Comparison of ENCODE assay signal across 9 mouse cellular contexts in genomic region chr15:103313495-103314095, GRCm38 (mm10). TPM values are rescaled to one million over a fixed set of nuclear protein-coding genes. Genes with fewer than 3 reads are reported as not detected.
DNase-seq lines count a peak whose midpoint lies in the region; ATAC-seq and TF ChIP-seq lines count a peak whose summit lies in the region.
"Had no signal": no experiment of that assay in that cellular context is flagged by ENCODE, and none has a peak within 500 bp of the region (broad histone marks: within the 10 kb centered on the region; RNA-seq: fewer than 3 reads in every experiment).

No protein-coding gene starts in this region.

- ATAC-seq in lung, embryonic 15.5 days (ENCODE audit: borderline replicate concordance, extremely low read depth, low FRiP score, low TSS enrichment), result no peak

- H3K27me3 ChIP-seq in heart, adult 2 months (ENCODE audit: control insufficient read depth, insufficient read depth, low read length), result no peaks in the 10 kb centered on the region
- H3K27me3 ChIP-seq in kidney, adult 2 months (replicated peaks; ENCODE audit: control insufficient read depth, insufficient read depth, low read length), result no peaks in the 10 kb centered on the region
- H3K27me3 ChIP-seq in lung, embryonic 15.5 days, result peaks cover 6% of the 10 kb centered on the region; the same call in 1 of the 2 replicates

- H3K9ac ChIP-seq in heart, adult 2 months (ENCODE audit: low read depth, low read length), result peak overlapping the region; percentile 31; the same call in 1 of the 2 replicates
- H3K9ac ChIP-seq in lung, embryonic 15.5 days, result 0 out of 2 replicates have a peak overlapping the region, but pooled peaks have one; percentile 8

- H3K36me3 ChIP-seq in heart, adult 2 months (ENCODE audit: control insufficient read depth, insufficient read depth, low read length), result no peaks in the 10 kb centered on the region
- H3K36me3 ChIP-seq in kidney, adult 2 months (ENCODE audit: control insufficient read depth, insufficient read depth, low read length), result no peaks in the 10 kb centered on the region
- peaks cover 8% of the 10 kb centered on the region; the same call in 1 of the 2 replicates for H3K36me3 ChIP-seq in lung, embryonic 15.5 days

- H3K27ac ChIP-seq in heart, adult 2 months, result no peak overlapping the region
- H3K27ac ChIP-seq in kidney, adult 2 months (ENCODE audit: insufficient read depth, low read depth, low read length), result no peak overlapping the region
- no peak overlapping the region for H3K27ac ChIP-seq in lung, embryonic 15.5 days

- no peak overlapping the region for H3K4me3 ChIP-seq in heart, adult 2 months
- no peak overlapping the region for H3K4me3 ChIP-seq in kidney, adult 2 months (ENCODE audit: insufficient read depth, low read depth, low read length)
- no peak overlapping the region for H3K4me3 ChIP-seq in lung, embryonic 15.5 days

- intact Hi-C loops in heart, adult 2 months (cut with DNase I), result no loop called here

- peak overlapping the region; percentile 69 for H3K4me2 ChIP-seq in lung, embryonic 15.5 days

- peak; percentile 48 for DNase-seq in urinary bladder, postnatal 14 days (ENCODE audit: low spot score)
- no peak for DNase-seq in urinary bladder, postnatal 10 days (ENCODE audit: low spot score)
- DNase-seq in cerebellum, adult 9-10 months, result peak; percentile 76
- DNase-seq in heart, adult 2 months, result peak in 1 of 2 experiments; percentile 49
- DNase-seq in kidney, adult 2 months, result peak; percentile 76
- peak; percentile 87 for DNase-seq in retina, embryonic 14.5 days (ENCODE audit: low spot score)
- no peak for DNase-seq in frontal cortex, postnatal 10 days (ENCODE audit: low spot score in 2 of 2)

- peak; percentile 93 for TF ChIP-seq CTCF in heart, adult 2 months (IDR thresholded peaks at IDR 0.05)
- peak; percentile 52 for TF ChIP-seq CTCF in kidney, adult 2 months (conservative IDR thresholded peaks at IDR 0.05; ENCODE audit: insufficient read depth, insufficient read length, low read depth, low read length)

- H3K79me2 ChIP-seq in heart, adult 2 months (replicated peaks; ENCODE audit: control insufficient read depth, insufficient read depth, low read length), result no peaks in the 10 kb centered on the region

- H3K9me3 ChIP-seq in lung, embryonic 15.5 days, result no peaks in the 10 kb centered on the region

- 22% methylated on average over 18 of the region's 18 CpGs for whole genome bisulfite sequencing in heart, adult 2 months
- 26% methylated on average over 18 of the region's 18 CpGs for WGBS in kidney, adult 2 months
- WGBS in lung, embryonic 15.5 days, result 27% methylated on average over 18 of the region's 18 CpGs

- peaks cover 6% of the 10 kb centered on the region for H3K4me1 ChIP-seq in heart, adult 2 months (ENCODE audit: control insufficient read depth, insufficient read depth, low read length)
- H3K4me1 ChIP-seq in kidney, adult 2 months (ENCODE audit: control insufficient read depth, insufficient read depth, low read length), result peaks cover 2% of the 10 kb centered on the region; the same call in 1 of the 2 replicates
- H3K4me1 ChIP-seq in lung, embryonic 15.5 days, result peaks cover 34% of the 10 kb centered on the region

- no peak for TF ChIP-seq POLR2A in heart, adult 2 months (IDR thresholded peaks at IDR 0.05; ENCODE audit: insufficient read depth, low read depth, low read length)
- no peak for TF ChIP-seq POLR2A in kidney, adult 2 months (IDR thresholded peaks at IDR 0.05; ENCODE audit: low read depth, low read length)

- TF ChIP-seq EP300 in heart, adult 2 months (IDR thresholded peaks at IDR 0.05; ENCODE audit: insufficient read depth, low read depth, low read length), result no peak

RNA-seq across cellular contexts. Expression of gene Gpr84, which starts 3.2 kb away (rescaled TPM):
- not detected for total RNA-seq in heart, adult 2 months (2021)
- polyA plus RNA-seq in heart, adult 2 months (2012; rRNA removed), result 0.06 TPM in 1 of 2 replicates, not detected in the other
- 0.13 TPM in 1 of 2 replicates, not detected in the other for polyA plus RNA-seq in kidney, adult 2 months (2012; rRNA removed)
- 0.29 and 0.36 TPM in 2 replicates for polyA plus RNA-seq in lung, embryonic 15.5 days (2015; fragmentation: Nextera tagmentation; extraction: Ambion mirVana)

RNA-seq across cellular contexts. Expression of gene Zfp385a, which starts 26.3 kb away (rescaled TPM):
- 10 to 100 TPM; 10.1 to 10.4 TPM for total RNA-seq in heart, adult 2 months (2021)
- polyA plus RNA-seq in heart, adult 2 months (2012; rRNA removed), result 7.3 and 12.0 TPM in 2 replicates
- 5.2 and 6.1 TPM in 2 replicates for polyA plus RNA-seq in kidney, adult 2 months (2012; rRNA removed)
- 7.7 and 9.0 TPM in 2 replicates for polyA plus RNA-seq in lung, embryonic 15.5 days (2015; fragmentation: Nextera tagmentation; extraction: Ambion mirVana)

RNA-seq across cellular contexts. Expression of gene Copz1, which starts 41.1 kb away (rescaled TPM):
- total RNA-seq in heart, adult 2 months (2021), result 10 to 100 TPM; 50.2 to 55.2 TPM
- 58.7 and 96.8 TPM in 2 replicates for polyA plus RNA-seq in heart, adult 2 months (2012; rRNA removed)
- polyA plus RNA-seq in kidney, adult 2 months (2012; rRNA removed), result 138 TPM in 2 replicates
- polyA plus RNA-seq in lung, embryonic 15.5 days (2015; fragmentation: Nextera tagmentation; extraction: Ambion mirVana), result 287 and 293 TPM in 2 replicates

RNA-seq across cellular contexts. Expression of gene Itga5, which starts 53.0 kb away (rescaled TPM):
- 10 to 100 TPM; 36.4 to 36.7 TPM for total RNA-seq in heart, adult 2 months (2021)
- polyA plus RNA-seq in heart, adult 2 months (2012; rRNA removed), result 38.6 and 44.6 TPM in 2 replicates
- 9.3 and 9.7 TPM in 2 replicates for polyA plus RNA-seq in kidney, adult 2 months (2012; rRNA removed)
- 39.6 and 42.7 TPM in 2 replicates for polyA plus RNA-seq in lung, embryonic 15.5 days (2015; fragmentation: Nextera tagmentation; extraction: Ambion mirVana)

RNA-seq across cellular contexts. Expression of gene Nfe2, which starts 55.4 kb away (rescaled TPM):
- total RNA-seq in heart, adult 2 months (2021), result 1 to 10 TPM in 1 of 2 experiments, under 1 TPM in 1; 0.86 to 2.0 TPM
- polyA plus RNA-seq in heart, adult 2 months (2012; rRNA removed), result 1.6 and 1.9 TPM in 2 replicates
- 0.58 and 1.0 TPM in 2 replicates for polyA plus RNA-seq in kidney, adult 2 months (2012; rRNA removed)
- polyA plus RNA-seq in lung, embryonic 15.5 days (2015; fragmentation: Nextera tagmentation; extraction: Ambion mirVana), result 3.6 and 4.7 TPM in 2 replicates
- polyA plus RNA-seq: frontal cortex, adult 2 months had no signal

Comparison
In these comparisons a context has a peak if more than half of its experiments do, and no peak if none do; other contexts are left out.
1. DNase-seq: peak in urinary bladder, postnatal 14 days (single experiment), cerebellum, adult 9-10 months (single experiment), kidney, adult 2 months (single experiment) and retina, embryonic 14.5 days (single experiment); none in urinary bladder, postnatal 10 days (single experiment) and frontal cortex, postnatal 10 days (0 of 2).